Comparison of ENCODE assay signal across 8 mouse cellular contexts in genomic region chr1:74763081-74763480, GRCm38 (mm10). TPM values are rescaled to one million over a fixed set of nuclear protein-coding genes. Genes with fewer than 3 reads are reported as not detected.
DNase-seq lines count a peak whose midpoint lies in the region.

No protein-coding gene starts in this region.

- DNase-seq in gastrocnemius, adult 18-20 months (ENCODE audit: low spot score): peak; percentile 73
- DNase-seq in gastrocnemius, postnatal 25 days: no peak
- DNase-seq in 3T3-L1 (ENCODE audit: low read depth, low spot score) (peak; percentile 82), ZHBTc4 (ENCODE audit: low read depth, low spot score) (peak; percentile 94)
- peak; percentile 79 for DNase-seq in embryo, embryonic 11.5 days (ENCODE audit: low read depth, low spot score)
- DNase-seq in kidney, postnatal 25 days: peak; percentile 77 to 81
- peak; percentile 86 for DNase-seq in lung, postnatal 10 days
- DNase-seq in splenic B cell, adult 2 months (ENCODE audit: low read depth, low spot score): peak; percentile 88

- no peaks in the 10 kb centered on the region; the same call in 1 of the 2 replicates for H3K27me3 ChIP-seq in splenic B cell, adult 2 months (ENCODE audit: control insufficient read depth, insufficient read depth, low read length, poor library complexity, severe bottlenecking)

- H3K36me3 ChIP-seq in splenic B cell, adult 2 months (ENCODE audit: control insufficient read depth, insufficient read depth, low read length, poor library complexity, severe bottlenecking): no peaks in the 10 kb centered on the region

RNA-seq across cellular contexts. Expression of gene Wnt6, which starts 8.6 kb away (rescaled TPM):
- under 1 TPM; 0.45 to 0.50 TPM for total RNA-seq in gastrocnemius, adult 18-20 months (2021)
- under 1 TPM; 0.46 TPM for total RNA-seq in gastrocnemius, postnatal 25 days (2021)

RNA-seq across cellular contexts. Expression of gene Prkag3, which starts 14.1 kb away (rescaled TPM):
- 100 to 1,000 TPM in 1 of 2 experiments, 10 to 100 TPM in 1; 75.0 to 102 TPM for total RNA-seq in gastrocnemius, adult 18-20 months (2021)
- 10 to 100 TPM; 54.4 to 93.4 TPM for total RNA-seq in gastrocnemius, postnatal 25 days (2021)

RNA-seq across cellular contexts. Expression of gene Wnt10a, which starts 28.2 kb away (rescaled TPM):
- under 1 TPM; 0.11 to 0.14 TPM for total RNA-seq in gastrocnemius, adult 18-20 months (2021)
- not detected for total RNA-seq in gastrocnemius, postnatal 25 days (2021)

RNA-seq across cellular contexts. Expression of gene Cyp27a1, which starts 49.7 kb away (rescaled TPM):
- 10 to 100 TPM; 55.7 to 57.8 TPM for total RNA-seq in gastrocnemius, adult 18-20 months (2021)
- total RNA-seq in gastrocnemius, postnatal 25 days (2021): 10 to 100 TPM; 32.4 to 36.4 TPM
